Mouse (Mus musculus): ENCODE measurements around the gene Ky. TPM values are rescaled to one million over a fixed set of nuclear protein-coding genes. Genes with fewer than 3 reads are reported as not detected.

Ky gene
- polyA plus RNA-seq, 1 experiment from 2014 or later, result 0.24 TPM

- H3K27me3 ChIP-seq (replicated peaks), result peaks cover 11% of the 10 kb centered on the region
- peaks cover 27% of the 10 kb centered on the region for H3K4me1 ChIP-seq
- peak overlapping the region; percentile 46; the same call in 1 of the 2 replicates for H3K9ac ChIP-seq
- H3K27ac ChIP-seq, result peak overlapping the region; percentile 28; the same call in 1 of the 2 replicates
- H3K4me3 ChIP-seq, result peak overlapping the region; percentile 19
- ATAC-seq (ENCODE audit: low FRiP score, low read depth), result peak; percentile 88
- no peaks in the 10 kb centered on the region for H3K9me3 ChIP-seq
- H3K36me3 ChIP-seq, result no peaks in the 10 kb centered on the region
- 14% methylated on average over 11 of the region's 11 CpGs for WGBS
- peak overlapping the region; percentile 65 for H3K4me2 ChIP-seq (replicated peaks)
Observed at GRCm38 (mm10) chr9:102544116-102544772, 38.7 kb downstream of the Ky start.

DNA sequence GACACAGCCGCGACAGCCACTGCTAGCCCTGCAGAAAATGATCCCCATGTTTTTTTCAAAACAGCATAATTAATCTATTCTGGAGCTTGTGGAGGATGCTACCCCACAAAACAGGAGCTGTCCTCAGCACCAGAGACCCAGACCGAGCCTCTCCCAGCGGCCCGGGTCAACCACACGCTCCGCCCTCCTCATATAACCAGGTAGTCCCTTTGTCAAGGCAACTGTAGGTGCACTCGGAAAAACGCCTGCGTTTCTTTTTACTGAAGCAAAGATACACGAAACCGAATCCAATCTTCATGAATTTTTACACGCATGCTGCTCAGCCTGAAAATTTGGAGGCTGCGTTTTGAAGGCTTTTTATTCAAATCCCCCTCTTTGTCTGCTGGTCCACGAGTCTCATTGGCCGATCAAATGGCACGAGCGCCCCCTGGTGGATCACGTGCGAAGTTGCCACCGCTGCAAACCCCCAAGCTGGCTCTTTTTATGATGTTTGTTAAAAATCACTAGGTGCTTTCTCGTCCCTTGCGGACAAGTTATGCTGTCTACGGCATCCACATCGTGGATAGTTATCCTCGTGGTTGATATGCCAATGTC lies 39.3 kb downstream of the Ky start:
- WGBS, result under 1% methylated on average over 26 of the region's 26 CpGs
- ATAC-seq (ENCODE audit: low FRiP score, low read depth), result peak; percentile 65
- Histone ChIP-seq H3K4me1 (peaks cover 27% of the 10 kb centered on the region), H3K36me3 (no peaks in the 10 kb centered on the region), H3K27me3 (replicated peaks) (peaks cover 11% of the 10 kb centered on the region), H3K4me3 (peak overlapping the region; percentile 19), H3K27ac (peak overlapping the region; percentile 28; the same call in 1 of the 2 replicates), H3K4me2 (replicated peaks) (peak overlapping the region; percentile 65), H3K9me3 (no peaks in the 10 kb centered on the region), H3K9ac (peak overlapping the region; percentile 46)

DNA sequence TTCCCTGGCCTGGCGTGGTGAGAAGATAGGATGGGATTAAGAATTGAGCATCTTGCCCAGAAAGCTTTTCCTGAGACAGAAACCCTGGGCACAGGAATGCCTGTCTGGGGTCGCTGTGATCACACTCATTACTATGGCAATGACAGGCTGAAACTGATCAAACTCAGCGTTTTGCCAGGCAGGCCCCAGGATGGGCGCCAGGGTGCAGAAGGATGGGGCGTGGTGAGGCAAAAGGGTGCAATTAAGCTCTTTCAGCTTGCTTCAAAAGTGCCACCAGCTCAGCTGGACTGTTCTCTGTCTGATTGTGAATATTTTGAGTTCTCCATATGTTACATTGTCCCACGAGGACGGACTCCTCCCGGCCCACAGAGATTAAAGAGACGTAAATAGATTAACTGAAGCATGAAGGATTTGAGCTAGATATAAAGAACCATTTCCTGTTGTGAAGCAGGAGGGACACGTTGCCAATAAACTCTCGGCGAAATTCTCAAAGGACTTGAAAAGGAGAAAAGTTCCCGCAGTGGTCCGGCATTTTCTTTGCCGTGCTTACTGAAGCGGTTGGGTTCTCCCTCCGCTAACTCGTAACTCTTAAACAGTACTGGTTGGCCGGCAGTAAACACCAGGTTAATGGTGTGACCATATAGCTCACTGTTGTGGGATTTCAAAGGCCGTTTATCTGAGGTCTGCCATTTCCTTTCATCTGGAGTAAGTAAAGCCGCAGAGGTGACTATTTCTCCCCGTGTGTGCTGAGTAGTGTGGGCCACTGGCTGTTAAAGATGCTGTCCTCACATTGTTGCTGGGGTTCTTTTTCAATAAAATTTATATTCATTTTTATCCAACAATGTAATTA lies 40.1 kb downstream of the Ky start:
- peaks cover 27% of the 10 kb centered on the region for H3K4me1 ChIP-seq
- H3K27me3 ChIP-seq (replicated peaks), result peaks cover 11% of the 10 kb centered on the region
- no peaks in the 10 kb centered on the region for H3K36me3 ChIP-seq
- peak; percentile 20; the same call in 1 of the 2 replicates for ATAC-seq (ENCODE audit: low FRiP score, low read depth)
- H3K27ac ChIP-seq, result no peak overlapping the region; the same call in 1 of the 2 replicates
- peak overlapping the region; percentile 38 for H3K9ac ChIP-seq
- H3K4me3 ChIP-seq, result no peak overlapping the region
- H3K9me3 ChIP-seq, result no peaks in the 10 kb centered on the region
- H3K4me2 ChIP-seq (replicated peaks), result peak overlapping the region; percentile 65
- WGBS, result 9% methylated on average over 22 of the region's 22 CpGs

DNA sequence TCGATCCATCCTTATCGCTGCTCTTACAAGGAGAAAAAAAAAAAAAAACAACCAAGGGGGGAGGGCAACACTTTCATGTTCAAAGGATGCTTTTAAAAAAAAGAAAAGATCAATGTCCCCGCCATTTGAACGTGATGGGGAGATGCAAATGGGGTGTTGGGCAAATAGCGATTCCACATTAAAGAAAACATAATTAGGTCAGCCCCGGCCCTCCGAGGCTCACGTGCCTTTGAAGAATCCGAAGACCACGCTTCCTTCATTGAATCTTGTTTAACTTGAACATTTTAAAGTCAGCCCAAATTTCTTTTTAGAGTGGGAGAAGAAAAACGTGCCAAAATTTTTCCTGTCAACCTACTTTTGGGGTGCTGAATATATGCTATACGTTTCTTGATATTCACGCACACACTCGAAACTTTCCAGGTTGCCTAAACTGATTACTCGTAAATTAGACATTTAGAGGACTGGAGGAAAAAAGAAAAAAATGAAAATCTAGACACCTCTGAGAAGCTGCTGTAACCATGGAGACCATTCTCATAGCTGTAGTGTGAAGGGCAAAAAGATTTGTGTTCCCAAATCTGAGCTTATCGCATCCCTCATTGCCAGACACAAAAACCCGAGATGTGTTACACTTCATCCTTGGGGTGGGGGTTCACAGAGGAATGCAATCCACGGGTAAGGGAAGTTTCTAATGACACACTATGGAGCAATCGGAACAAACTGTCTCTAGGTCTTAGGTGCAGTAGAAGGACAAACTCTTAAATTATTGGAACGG lies 40.9 kb downstream of the Ky start:
- no peaks in the 10 kb centered on the region for H3K36me3 ChIP-seq
- 60% methylated on average over 20 of the region's 20 CpGs for WGBS
- H3K27ac ChIP-seq, result no peak overlapping the region
- no peak overlapping the region for H3K9ac ChIP-seq
- no peak for ATAC-seq (ENCODE audit: low FRiP score, low read depth)
- no peak overlapping the region; the same call in 1 of the 2 replicates for H3K4me2 ChIP-seq (replicated peaks)
- peaks cover 11% of the 10 kb centered on the region for H3K27me3 ChIP-seq (replicated peaks)
- H3K4me3 ChIP-seq, result no peak overlapping the region
- no peaks in the 10 kb centered on the region for H3K9me3 ChIP-seq
- peaks cover 27% of the 10 kb centered on the region for H3K4me1 ChIP-seq

DNA sequence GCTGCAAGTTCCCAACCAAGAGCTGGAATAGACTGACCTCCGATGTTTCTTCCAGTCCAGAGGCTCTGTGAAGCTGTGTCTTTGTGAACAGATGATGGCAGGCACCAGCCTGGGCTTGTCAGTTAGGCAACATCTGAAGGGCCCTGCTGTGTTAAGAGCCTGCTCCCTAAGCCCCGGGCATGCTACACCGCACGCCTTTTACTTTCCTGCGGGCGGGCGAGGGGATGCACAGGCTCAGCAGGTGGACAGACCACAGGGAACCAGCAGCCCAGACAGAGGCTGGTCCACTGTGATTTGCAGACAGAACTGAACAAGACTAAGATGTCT lies 41.4 kb downstream of the Ky start:
- peaks cover 9% of the 10 kb centered on the region for H3K27me3 ChIP-seq (replicated peaks)
- H3K4me1 ChIP-seq, result peaks cover 27% of the 10 kb centered on the region
- H3K9ac ChIP-seq, result no peak overlapping the region
- no peaks in the 10 kb centered on the region for H3K9me3 ChIP-seq
- 48% methylated on average over 7 of the region's 7 CpGs for WGBS
- no peak overlapping the region for H3K4me2 ChIP-seq (replicated peaks)
- no peak overlapping the region for H3K4me3 ChIP-seq
- no peaks in the 10 kb centered on the region for H3K36me3 ChIP-seq
- no peak for ATAC-seq (ENCODE audit: low FRiP score, low read depth)
- no peak overlapping the region for H3K27ac ChIP-seq

GRCm38 (mm10) chr9:102549211-102549610 lies 43.7 kb downstream of the Ky start:
- Histone ChIP-seq H3K4me1 (peaks cover 19% of the 10 kb centered on the region), H3K9ac (no peak overlapping the region), H3K4me2 (replicated peaks) (no peak overlapping the region), H3K36me3 (no peaks in the 10 kb centered on the region), H3K27ac (no peak overlapping the region), H3K9me3 (no peaks in the 10 kb centered on the region), H3K4me3 (no peak overlapping the region), H3K27me3 (replicated peaks) (peaks cover 8% of the 10 kb centered on the region)
- 89% methylated on average over 8 of the region's 8 CpGs for WGBS
- ATAC-seq (ENCODE audit: low FRiP score, low read depth), result no peak

- Histone ChIP-seq H3K4me2 (replicated peaks) (no peak overlapping the region), H3K4me1 (0 out of 2 replicates have a peak, but pooled peaks cover 4% of the 10 kb centered on the region), H3K36me3 (no peaks in the 10 kb centered on the region), H3K27me3 (replicated peaks) (peaks cover 7% of the 10 kb centered on the region), H3K27ac (no peak overlapping the region), H3K9me3 (no peaks in the 10 kb centered on the region), H3K9ac (no peak overlapping the region), H3K4me3 (no peak overlapping the region)
- 82% methylated on average over 10 of the region's 10 CpGs for WGBS
- ATAC-seq (ENCODE audit: low FRiP score, low read depth), result no peak
Observed at GRCm38 (mm10) chr9:102551771-102552170, 46.2 kb downstream of the Ky start.

DNA sequence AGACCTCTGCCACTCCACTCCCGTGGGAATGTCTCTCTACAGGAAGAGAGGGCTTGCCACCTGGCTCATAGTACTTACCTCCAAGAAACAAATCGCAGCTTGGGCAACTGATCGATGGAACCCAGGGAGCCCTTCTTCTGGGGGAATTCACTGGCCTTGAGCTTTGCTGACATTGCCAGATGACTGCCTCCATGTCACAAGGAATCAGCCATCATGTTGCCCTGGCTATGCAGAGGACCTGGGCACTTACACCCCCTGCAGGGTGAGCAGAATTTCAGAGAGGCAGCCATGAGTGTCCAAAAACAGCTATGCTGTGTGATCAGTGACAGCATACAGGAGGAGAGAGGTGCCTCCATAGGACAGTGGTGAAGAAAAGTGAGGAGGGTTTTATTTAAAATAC lies 48.2 kb downstream of the Ky start:
- H3K4me1 ChIP-seq, result no peaks in the 10 kb centered on the region
- H3K9me3 ChIP-seq, result no peaks in the 10 kb centered on the region
- 93% methylated on average over 3 of the region's 3 CpGs for WGBS
- H3K9ac ChIP-seq, result no peak overlapping the region
- H3K4me3 ChIP-seq, result no peak overlapping the region
- H3K4me2 ChIP-seq (replicated peaks), result no peak overlapping the region
- H3K36me3 ChIP-seq, result no peaks in the 10 kb centered on the region
- no peaks in the 10 kb centered on the region for H3K27me3 ChIP-seq (replicated peaks)
- no peak for ATAC-seq (ENCODE audit: low FRiP score, low read depth)
- no peak overlapping the region for H3K27ac ChIP-seq

GRCm38 (mm10) chr9:102558463-102558862 lies 52.9 kb downstream of the Ky start:
- WGBS, result 90% methylated on average over 3 of the region's 3 CpGs
- Histone ChIP-seq H3K9ac (no peak overlapping the region), H3K36me3 (no peaks in the 10 kb centered on the region), H3K27ac (no peak overlapping the region), H3K4me3 (no peak overlapping the region), H3K9me3 (no peaks in the 10 kb centered on the region), H3K27me3 (replicated peaks) (no peaks in the 10 kb centered on the region), H3K4me2 (replicated peaks) (no peak overlapping the region), H3K4me1 (no peaks in the 10 kb centered on the region)
- no peak for ATAC-seq (ENCODE audit: low FRiP score, low read depth)

GRCm38 (mm10) chr9:102572888-102573287 lies 67.3 kb downstream of the Ky start:
- no peak overlapping the region for H3K4me2 ChIP-seq (replicated peaks)
- ATAC-seq (ENCODE audit: low FRiP score, low read depth), result no peak
- no peaks in the 10 kb centered on the region for H3K36me3 ChIP-seq
- H3K9ac ChIP-seq, result no peak overlapping the region
- H3K27me3 ChIP-seq (replicated peaks), result no peaks in the 10 kb centered on the region
- 0 out of 2 replicates have a peak, but pooled peaks cover 4% of the 10 kb centered on the region for H3K4me1 ChIP-seq
- H3K4me3 ChIP-seq, result no peak overlapping the region
- 85% methylated on average over 5 of the region's 5 CpGs for WGBS
- no peak overlapping the region for H3K27ac ChIP-seq
- H3K9me3 ChIP-seq, result no peaks in the 10 kb centered on the region

- Histone ChIP-seq H3K27me3 (replicated peaks) (no peaks in the 10 kb centered on the region), H3K36me3 (no peaks in the 10 kb centered on the region), H3K9ac (no peak overlapping the region), H3K9me3 (no peaks in the 10 kb centered on the region), H3K4me2 (replicated peaks) (no peak overlapping the region), H3K4me3 (no peak overlapping the region), H3K27ac (no peak overlapping the region), H3K4me1 (0 out of 2 replicates have a peak, but pooled peaks cover 4% of the 10 kb centered on the region)
- ATAC-seq (ENCODE audit: low FRiP score, low read depth), result no peak
- 88% methylated on average over 5 of the region's 5 CpGs for WGBS
Observed at GRCm38 (mm10) chr9:102577480-102577879, 71.9 kb downstream of the Ky start.

All from neural tube, embryonic 12.5 days (tissue).